Mouse (Mus musculus) MEL (cell line): ENCODE data around the gene Pip4k2c. TPM values are rescaled to one million over a fixed set of nuclear protein-coding genes. Genes with fewer than 3 reads are reported as not detected.

ENCODE experiments used
- DNase-seq: peaks from one replicate; pipeline ENCODE4 v3.0.0; 2011; ENCODE audit warnings: low read depth, low spot score
- H3K27ac ChIP-seq: 2 replicates; pipeline ENCODE4 v1.5.1; 2012; ENCODE audit warnings: low read depth, mild to moderate bottlenecking, control low read depth, low read length, moderate library complexity; ENCODE audit not compliant: control insufficient read depth
- H3K27me3 ChIP-seq, 2 experiments: fragments of 150-350 bp in 1 of 2; sonication (generic) in 1 of 2; 2 replicates each; pipeline ENCODE4 v1.6.1; 2012; ENCODE audit warnings: low read length in 2 of 2, mild to moderate bottlenecking in 2 of 2, improper control_type of control experiment in 1 of 2, moderate library complexity in 1 of 2; ENCODE audit not compliant: insufficient read depth in 2 of 2, control insufficient read depth in 1 of 2
- H3K36me3 ChIP-seq, 2 experiments: 2 replicates each; pipeline ENCODE4 v1.6.1; 2012 to 2014; ENCODE audit warnings: low read length in 2 of 2, improper control_type of control experiment in 1 of 2, inconsistent platforms in 1 of 2, mild to moderate bottlenecking in 1 of 2; ENCODE audit not compliant: insufficient read depth in 2 of 2, control insufficient read depth in 1 of 2
- H3K4me1 ChIP-seq, 2 experiments: fragments of 150-350 bp in 1 of 2; sonication (generic) in 1 of 2; 2 replicates each; pipeline ENCODE4 v1.6.1; 2012; ENCODE audit warnings: low read length in 2 of 2, improper control_type of control experiment in 1 of 2, mild to moderate bottlenecking in 1 of 2; ENCODE audit not compliant: insufficient read depth in 2 of 2, control insufficient read depth in 1 of 2
- H3K4me3 ChIP-seq, 2 experiments: fragments of 150-350 bp in 1 of 2; sonication (generic) in 1 of 2; 2 replicates each; pipeline ENCODE4 v1.5.1; 2012; ENCODE audit warnings: low read depth in 2 of 2, low read length in 2 of 2, mild to moderate bottlenecking in 2 of 2, moderate library complexity in 2 of 2, control low read depth in 1 of 2, improper control_type of control experiment in 1 of 2; ENCODE audit not compliant: control insufficient read depth in 1 of 2, insufficient read depth in 1 of 2
- H3K79me2 ChIP-seq: 2 replicates; pipeline ENCODE4 v1.6.1; 2012; ENCODE audit warnings: mild to moderate bottlenecking, low read length, moderate library complexity; ENCODE audit not compliant: control insufficient read depth, poor library complexity, insufficient read depth
- H3K9ac ChIP-seq: 2 replicates; pipeline ENCODE4 v1.6.1; 2012; ENCODE audit warnings: low read depth, mild to moderate bottlenecking, control low read depth, low read length, moderate library complexity; ENCODE audit not compliant: control insufficient read depth, poor library complexity, severe bottlenecking
- H3K9me3 ChIP-seq: fragments of 150-350 bp; sonication (generic); replicated peaks from 2 replicates; pipeline ENCODE4 v1.6.1; 2012; ENCODE audit warnings: mild to moderate bottlenecking, low read length, improper control_type of control experiment, moderate library complexity; ENCODE audit not compliant: insufficient read depth
- CTCF ChIP-seq, 3 experiments: IDR thresholded peaks in 2 of 3; conservative IDR thresholded peaks in 1 of 3; 2 replicates each; pipeline ENCODE4 v1.5.1; 2011 to 2012; ENCODE audit warnings: low read length in 3 of 3, low read depth in 2 of 3, mild to moderate bottlenecking in 2 of 3, improper control_type of control experiment in 1 of 3, inconsistent platforms in 1 of 3, mixed read lengths in 1 of 3, moderate library complexity in 1 of 3; ENCODE audit not compliant: control insufficient read depth in 1 of 3, insufficient read depth in 1 of 3, poor library complexity in 1 of 3, severe bottlenecking in 1 of 3
- E2F4 ChIP-seq: IDR thresholded peaks from 2 replicates; pipeline ENCODE4 v1.6.1; 2011; ENCODE audit warnings: low read depth, low read length, improper control_type of control experiment, borderline replicate concordance
- HCFC1 ChIP-seq: IDR thresholded peaks from 2 replicates; pipeline ENCODE4 v1.6.1; 2012; ENCODE audit warnings: low read depth, mild to moderate bottlenecking, inconsistent platforms, low read length, improper control_type of control experiment, moderate library complexity
- JUND ChIP-seq: IDR thresholded peaks from 2 replicates; pipeline ENCODE4 v1.6.1; 2011; ENCODE audit warnings: low read depth, mild to moderate bottlenecking, improper control_type of control experiment, low read length
- MAFK ChIP-seq: IDR thresholded peaks from 2 replicates; pipeline ENCODE4 v1.6.1; 2011; ENCODE audit warnings: low read depth, mild to moderate bottlenecking, low read length, improper control_type of control experiment, borderline replicate concordance
- MAX ChIP-seq: IDR thresholded peaks from 2 replicates; pipeline ENCODE4 v1.6.1; 2011; ENCODE audit warnings: low read length, improper control_type of control experiment
- MAZ ChIP-seq: IDR thresholded peaks from 2 replicates; pipeline ENCODE4 v1.6.1; 2012; ENCODE audit warnings: low read depth, mild to moderate bottlenecking, inconsistent platforms, low read length, improper control_type of control experiment
- MEF2A ChIP-seq: IDR thresholded peaks from 2 replicates; pipeline ENCODE4 v1.6.1; 2014; ENCODE audit warnings: low read depth, mild to moderate bottlenecking, inconsistent platforms, low read length, improper control_type of control experiment; ENCODE audit not compliant: poor library complexity, insufficient replicate concordance, severe bottlenecking; ENCODE audit errors: extremely low read depth
- MXI1 ChIP-seq: IDR thresholded peaks from 2 replicates; pipeline ENCODE4 v1.6.1; 2011; ENCODE audit warnings: mild to moderate bottlenecking, low read depth, low read length, improper control_type of control experiment
- MYB ChIP-seq: IDR thresholded peaks from 2 replicates; pipeline ENCODE4 v1.6.1; 2011; ENCODE audit warnings: mild to moderate bottlenecking, low read depth, low read length, improper control_type of control experiment
- NRF1 ChIP-seq: IDR thresholded peaks from 2 replicates; pipeline ENCODE4 v1.6.1; 2014; ENCODE audit warnings: low read depth, mild to moderate bottlenecking, inconsistent platforms, low read length, improper control_type of control experiment, moderate library complexity; ENCODE audit not compliant: poor library complexity, insufficient read depth, severe bottlenecking
- POLR2AphosphoS5 ChIP-seq: IDR thresholded peaks from 2 replicates; pipeline ENCODE4 v1.6.1; 2012; ENCODE audit warnings: low read depth, borderline replicate concordance, mild to moderate bottlenecking, inconsistent platforms, low read length, moderate library complexity, mixed read lengths
- RCOR1 ChIP-seq: IDR thresholded peaks from 2 replicates; pipeline ENCODE4 v1.6.1; 2012; ENCODE audit warnings: low read depth, mild to moderate bottlenecking, inconsistent platforms, low read length, improper control_type of control experiment
- SIN3A ChIP-seq: IDR thresholded peaks from 2 replicates; pipeline ENCODE4 v1.6.1; 2012; ENCODE audit warnings: low read length, improper control_type of control experiment, inconsistent platforms
- SMC3 ChIP-seq: IDR thresholded peaks from 2 replicates; pipeline ENCODE4 v1.6.1; 2011; ENCODE audit warnings: low read depth, low read length, improper control_type of control experiment
- TAL1 ChIP-seq: IDR thresholded peaks from 2 replicates; pipeline ENCODE4 v1.6.1; 2012; ENCODE audit warnings: mild to moderate bottlenecking, inconsistent platforms, low read length, moderate library complexity, mixed read lengths
- TCF12 ChIP-seq: IDR thresholded peaks from 2 replicates; pipeline ENCODE4 v1.6.1; 2014; ENCODE audit warnings: low read depth, mild to moderate bottlenecking, inconsistent platforms, low read length, improper control_type of control experiment, moderate library complexity
- USF1 ChIP-seq: IDR thresholded peaks from 2 replicates; pipeline ENCODE4 v1.6.1; 2014; ENCODE audit warnings: low read depth, mild to moderate bottlenecking, inconsistent platforms, low read length, improper control_type of control experiment, moderate library complexity
- ZNF384 ChIP-seq: IDR thresholded peaks from 2 replicates; pipeline ENCODE4 v1.6.1; 2012; ENCODE audit warnings: low read depth, mild to moderate bottlenecking, inconsistent platforms, low read length, improper control_type of control experiment
- polyA plus RNA-seq, 2 experiments: library from polyadenylated mRNA; stranded (reverse) in 1 of 2; unstranded in 1 of 2; fragments of >175 nt in 1 of 2; fragments of >200 nt in 1 of 2; gene quantifications; 2 replicates each; pipeline versions ENCODE4 v1.2.1 to v1.2.4; 2012; ENCODE audit warnings: low replicate concordance in 2 of 2, low read depth in 1 of 2; ENCODE audit not compliant: insufficient read length in 2 of 2, insufficient read depth in 1 of 2, missing spikeins in 1 of 2
- total RNA-seq: library from RNA; depleted of rRNA; stranded (reverse); fragments of 300-350 nt; gene quantifications from 2 replicates; pipeline ENCODE4 v1.2.3, GENCODE M21; 2012

Pip4k2c gene
- total and polyA plus RNA-seq, 3 experiments, result 31.9 to 58.2 TPM; not detected in 1

DNA sequence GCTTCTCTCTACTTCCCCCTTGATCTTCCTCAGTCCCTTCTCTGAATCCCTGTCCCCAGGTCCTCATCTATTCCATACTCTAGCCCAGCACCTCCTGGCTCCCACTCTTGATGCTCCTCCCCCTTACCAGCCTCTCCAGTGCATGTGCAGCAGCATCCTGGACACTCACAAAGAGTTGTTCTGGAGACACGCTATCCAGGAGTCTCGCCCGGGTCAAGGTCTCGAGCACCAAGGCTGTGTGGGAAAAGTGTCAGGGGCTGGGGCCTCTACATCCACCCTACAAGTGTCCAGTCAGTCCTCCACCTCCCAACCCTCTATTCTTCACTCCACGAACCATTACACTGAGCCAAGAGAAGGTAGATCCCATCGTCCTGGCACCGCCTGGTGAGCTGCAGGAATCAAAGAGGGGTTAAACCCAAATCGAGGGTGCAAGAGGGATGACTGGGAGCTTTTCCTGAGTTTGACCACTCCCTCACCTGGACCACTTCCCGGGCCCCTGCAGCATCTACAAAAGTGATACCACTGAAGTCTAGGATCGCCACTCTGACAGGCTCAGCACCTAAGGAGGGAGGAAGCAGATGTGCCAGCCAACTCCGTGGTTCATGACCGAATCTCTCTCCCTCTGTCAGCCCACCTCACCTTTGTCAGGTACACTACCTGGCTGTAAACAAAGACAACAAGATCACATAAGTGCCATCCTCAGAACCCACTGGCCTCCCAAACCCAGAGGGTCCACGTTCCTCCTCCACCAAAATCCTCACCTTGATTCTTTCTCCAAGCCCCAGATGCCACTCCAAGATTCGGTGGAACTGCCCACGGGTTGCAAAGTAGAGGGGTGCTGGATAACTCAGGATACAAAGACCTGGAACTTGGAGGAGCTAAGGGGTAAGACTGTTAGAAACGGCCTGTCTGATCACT, 38.0 kb downstream of the Pip4k2c start:
- Histone ChIP-seq H3K36me3 (peaks cover 0 to 1% of the 10 kb centered on the region in 2 experiments; a peak in 1 of 4 replicates), H3K9me3 (no peaks in the 10 kb centered on the region), H3K79me2 (no peaks in the 10 kb centered on the region), H3K4me1 (no peaks in the 10 kb centered on the region)
- DNase-seq, result no peak
- no peak for TF ChIP-seq E2F4
- TF ChIP-seq, all 39 proteins: peak for 0
- no peaks in the 10 kb centered on the region for H3K27me3 ChIP-seq
- H3K4me3 ChIP-seq, result no peak overlapping the region
- H3K27ac ChIP-seq, result no peak overlapping the region
- no peak overlapping the region for H3K9ac ChIP-seq

DNA sequence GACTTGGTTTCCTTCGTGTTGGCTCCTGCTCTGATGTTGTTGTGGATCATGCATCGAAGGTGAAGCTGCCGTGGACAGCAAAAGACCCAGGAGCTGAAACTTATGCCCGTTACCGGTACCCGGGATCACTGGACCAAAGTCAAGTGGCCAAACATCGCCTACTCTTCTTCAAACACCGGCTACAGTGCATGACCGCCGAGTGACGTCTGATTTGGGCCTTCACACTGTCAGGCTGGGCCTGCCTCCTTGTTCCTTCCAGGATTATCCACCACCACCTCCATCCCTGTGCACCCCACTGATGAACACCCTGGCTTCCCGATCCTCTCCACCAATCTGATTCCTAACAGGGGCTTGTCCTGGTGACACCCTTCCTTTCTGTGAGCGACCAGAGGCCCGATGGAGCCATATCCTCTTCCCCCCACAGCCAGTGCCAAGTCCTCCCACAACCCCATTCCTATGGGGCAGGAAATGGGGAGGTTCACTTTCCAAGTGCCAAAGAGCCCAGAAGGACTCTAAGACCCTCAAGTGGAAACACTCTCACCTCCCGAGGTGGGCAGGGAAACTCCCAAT, 39.7 kb downstream of the Pip4k2c start:
- Histone ChIP-seq H3K9ac (no peak overlapping the region), H3K79me2 (peaks cover 5% of the 10 kb centered on the region), H3K4me3 (no peak overlapping the region), H3K27me3 (no peaks in the 10 kb centered on the region), H3K9me3 (no peaks in the 10 kb centered on the region), H3K27ac (no peak overlapping the region), H3K4me1 (peaks cover 0 to 3% of the 10 kb centered on the region in 2 experiments; a peak in 1 of 4 replicates), H3K36me3 (peaks cover 0 to 3% of the 10 kb centered on the region in 2 experiments; a peak in 2 of 4 replicates)
- TF ChIP-seq HCFC1 (no peak), SMC3 (no peak), POLR2AphosphoS5 (no peak), TCF12 (no peak), CTCF (IDR thresholded peaks at IDR 0.05 in 2 of 3, conservative IDR thresholded peaks at IDR 0.05 in 1 of 3; ENCODE audit: control insufficient read depth in 1 of 3, insufficient read depth in 1 of 3, low read depth in 2 of 3, low read length in 3 of 3, poor library complexity in 1 of 3, severe bottlenecking in 1 of 3) (no peak), MAFK (no peak), SIN3A (no peak), TAL1 (no peak), USF1 (no peak), MXI1 (no peak), NRF1 (no peak), ZNF384 (no peak), MAZ (no peak), MEF2A (no peak), MYB (no peak), MAX (no peak), RCOR1 (no peak), JUND (no peak)
- no peak for DNase-seq
